Mouse (Mus musculus): ENCODE measurements at regions not wholly inside any gene's neighbourhood (a gene's known extent, or its start where the extent isn't known, plus 50 kb on each side); places are given as distances from the start of the nearest gene placed in this dataset.
"Not testable (repeated sequence)": the region's sequence is repeated elsewhere in the genome, so short reads cannot be mapped to it uniquely, and the experiment has no call there.

DNA sequence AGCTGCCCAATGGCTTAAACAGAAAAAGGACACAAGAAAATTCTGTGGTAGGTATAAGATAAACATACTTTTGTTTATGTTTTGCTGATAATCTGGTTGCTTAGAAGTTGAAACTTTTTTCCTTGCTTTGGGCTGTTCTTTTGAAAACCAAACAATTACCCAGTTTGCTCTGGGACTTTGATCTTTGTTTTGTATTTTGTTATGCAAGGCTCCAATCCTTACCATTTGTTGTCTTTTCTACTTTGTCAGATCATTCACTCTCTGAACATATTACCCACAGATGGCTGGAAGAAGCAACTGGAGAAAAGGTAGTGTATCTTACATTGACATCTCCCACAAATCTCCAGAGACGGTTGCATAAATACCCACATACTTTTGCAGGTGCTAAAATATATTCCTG is 203.1 kb upstream of the Zfp960 start:
- Histone ChIP-seq H3K27ac (ENCODE audit: low read length) (no peak overlapping the region), H3K9ac (replicated peaks; ENCODE audit: low read length) (no peak overlapping the region), H3K4me3 (ENCODE audit: low read length) (no peak overlapping the region), H3K9me3 (ENCODE audit: low read length) (no peaks in the 10 kb centered on the region), H3K27me3 (ENCODE audit: insufficient read depth, low read length) (no peaks in the 10 kb centered on the region), H3K36me3 (ENCODE audit: insufficient read depth, low read length) (no peaks in the 10 kb centered on the region), H3K4me2 (replicated peaks; ENCODE audit: low read depth, low read length) (no peak overlapping the region), H3K4me1 (ENCODE audit: insufficient read depth, low read length) (no peaks in the 10 kb centered on the region)
- 35% methylated on average over 1 of the region's 1 CpGs for WGBS
- ATAC-seq (ENCODE audit: low FRiP score, low TSS enrichment): no peak

GRCm38 (mm10) chr17:16900791-16901190 is 163.1 kb upstream of the Zfp960 start:
- Histone ChIP-seq H3K27ac (ENCODE audit: low read length) (no peak overlapping the region), H3K36me3 (ENCODE audit: insufficient read depth, low read length) (no peaks in the 10 kb centered on the region), H3K4me3 (ENCODE audit: low read length) (no peak overlapping the region), H3K9me3 (ENCODE audit: low read length) (no peaks in the 10 kb centered on the region), H3K9ac (replicated peaks; ENCODE audit: low read length) (no peak overlapping the region), H3K4me1 (ENCODE audit: insufficient read depth, low read length) (no peaks in the 10 kb centered on the region), H3K27me3 (ENCODE audit: insufficient read depth, low read length) (no peaks in the 10 kb centered on the region), H3K4me2 (replicated peaks; ENCODE audit: low read depth, low read length) (no peak overlapping the region)
- ATAC-seq (ENCODE audit: low FRiP score, low TSS enrichment): no peak
- WGBS: 64% methylated on average over 2 of the region's 2 CpGs

DNA sequence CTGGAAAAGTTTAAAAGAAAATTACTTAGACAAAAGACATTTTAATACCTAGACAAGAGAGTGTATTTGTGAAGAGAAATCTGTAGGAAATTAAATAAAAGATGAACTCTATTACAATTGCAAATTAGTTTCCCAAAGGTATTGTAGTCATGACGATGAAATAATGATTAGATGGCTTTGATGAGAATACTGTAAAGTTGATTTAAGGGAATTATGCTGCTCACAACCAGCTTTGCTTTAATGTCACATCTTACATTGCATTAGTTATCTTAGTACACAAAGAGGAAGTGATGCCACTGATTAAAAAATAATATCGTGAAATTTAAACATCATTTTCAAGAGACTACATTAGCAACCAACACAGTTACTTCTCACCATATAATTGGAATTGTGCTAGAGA is 145.7 kb upstream of the Zfp960 start:
- Histone ChIP-seq H3K4me3 (ENCODE audit: low read length) (no peak overlapping the region), H3K4me1 (ENCODE audit: insufficient read depth, low read length) (no peaks in the 10 kb centered on the region), H3K4me2 (replicated peaks; ENCODE audit: low read depth, low read length) (no peak overlapping the region), H3K27me3 (ENCODE audit: insufficient read depth, low read length) (no peaks in the 10 kb centered on the region), H3K9me3 (ENCODE audit: low read length) (peaks cover 3% of the 10 kb centered on the region; the same call in 1 of the 2 replicates), H3K9ac (replicated peaks; ENCODE audit: low read length) (no peak overlapping the region), H3K36me3 (ENCODE audit: insufficient read depth, low read length) (no peaks in the 10 kb centered on the region), H3K27ac (ENCODE audit: low read length) (no peak overlapping the region)
- WGBS: 95% methylated on average over 2 of the region's 2 CpGs
- ATAC-seq (ENCODE audit: low FRiP score, low TSS enrichment): no peak

DNA sequence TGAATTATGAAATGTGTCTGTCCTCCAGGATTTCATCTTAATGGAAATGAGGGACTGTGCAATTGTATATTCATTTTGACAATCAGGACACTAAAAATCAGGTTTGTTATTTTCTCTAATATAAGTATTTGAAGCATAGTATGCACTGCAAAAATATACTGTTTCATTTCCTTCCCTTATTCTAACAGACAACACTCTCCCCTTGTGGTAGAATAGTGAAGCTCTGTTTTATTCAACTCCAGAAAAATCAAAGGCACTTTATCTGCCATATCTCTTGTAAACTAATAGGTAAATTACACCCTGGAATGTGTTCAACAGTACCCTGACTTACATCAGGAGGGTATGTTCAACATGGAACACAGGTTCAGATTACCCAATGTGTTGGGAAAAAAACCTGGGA is 137.7 kb upstream of the Zfp960 start:
- Histone ChIP-seq H3K36me3 (ENCODE audit: insufficient read depth, low read length) (no peaks in the 10 kb centered on the region), H3K27ac (ENCODE audit: low read length) (no peak overlapping the region), H3K4me2 (replicated peaks; ENCODE audit: low read depth, low read length) (no peak overlapping the region), H3K9me3 (ENCODE audit: low read length) (no peaks in the 10 kb centered on the region), H3K9ac (replicated peaks; ENCODE audit: low read length) (no peak overlapping the region), H3K4me3 (ENCODE audit: low read length) (no peak overlapping the region), H3K27me3 (ENCODE audit: insufficient read depth, low read length) (no peaks in the 10 kb centered on the region), H3K4me1 (ENCODE audit: insufficient read depth, low read length) (no peaks in the 10 kb centered on the region)
- no peak for ATAC-seq (ENCODE audit: low FRiP score, low TSS enrichment)

DNA sequence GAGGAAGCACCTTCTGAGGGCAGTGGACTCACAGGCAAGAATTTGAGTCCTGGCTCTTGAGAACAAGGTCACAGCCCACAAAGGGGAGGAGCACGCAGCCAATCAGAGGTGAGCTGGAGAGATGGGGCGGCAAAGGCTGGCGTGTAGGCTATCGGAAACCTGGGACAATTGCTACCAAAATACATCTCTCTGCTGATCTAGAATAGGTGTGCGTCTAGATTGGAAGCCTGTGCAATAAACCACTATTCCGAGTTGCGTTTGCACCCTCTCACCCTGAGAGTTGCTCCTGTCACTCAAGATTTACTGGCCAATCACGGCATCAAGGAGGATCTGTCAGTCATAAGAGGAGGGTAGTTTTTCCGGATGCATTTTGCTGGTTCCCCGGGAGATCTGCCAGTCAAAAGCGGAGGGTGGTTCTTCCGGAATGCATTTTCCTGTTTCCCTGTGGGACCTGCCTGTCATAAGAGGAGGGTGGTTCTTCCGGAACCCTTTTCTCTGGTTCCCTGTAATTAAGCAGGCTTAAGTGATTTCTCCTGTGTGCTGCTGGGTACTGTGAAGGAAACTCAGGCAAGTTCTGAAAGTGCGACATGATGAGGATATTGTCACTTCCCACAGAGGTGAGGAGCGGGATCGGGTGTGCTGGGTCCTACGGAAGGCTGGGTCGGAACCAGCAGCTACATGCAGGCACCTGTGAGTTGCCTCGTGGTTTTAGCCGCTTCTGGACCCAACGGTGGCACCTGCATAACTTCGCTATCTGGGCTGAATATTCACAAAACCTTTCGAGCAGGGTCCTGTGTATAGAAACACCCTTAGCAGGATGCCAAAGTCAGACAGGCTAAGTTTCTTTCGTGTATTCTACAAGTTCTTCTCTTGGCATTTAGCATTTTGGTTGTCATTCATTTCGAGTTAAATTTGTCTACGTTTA is 112.6 kb upstream of the Zfp960 start:
- ATAC-seq (ENCODE audit: low FRiP score, low TSS enrichment): peak; percentile 100
- H3K9ac ChIP-seq (replicated peaks; ENCODE audit: low read length): peak overlapping the region; percentile 58

DNA sequence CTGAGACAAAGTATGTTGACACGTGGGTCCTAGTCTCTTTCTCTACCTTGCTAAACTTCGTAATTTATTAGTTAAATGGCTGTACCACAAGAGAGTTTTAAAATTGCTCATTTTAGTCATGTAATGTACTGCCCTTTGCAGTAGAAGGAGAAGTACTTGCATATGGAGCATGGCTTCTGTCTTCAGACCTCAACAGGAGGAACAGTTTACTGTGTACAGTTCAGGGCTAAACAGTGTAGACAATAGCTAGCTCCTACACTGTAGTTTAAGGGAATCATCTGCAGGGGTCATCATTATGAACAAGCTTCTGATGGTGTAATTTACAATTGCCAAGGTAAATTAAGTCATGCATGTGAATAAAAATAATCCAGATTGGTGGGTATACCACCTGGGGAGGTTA is 111.8 kb upstream of the Zfp960 start:
- 24% methylated on average over 2 of the region's 2 CpGs for WGBS
- H3K9ac ChIP-seq (replicated peaks; ENCODE audit: low read length); H3K4me1 ChIP-seq (ENCODE audit: insufficient read depth, low read length); ATAC-seq (ENCODE audit: low FRiP score, low TSS enrichment); H3K27me3 ChIP-seq (ENCODE audit: insufficient read depth, low read length); H3K27ac ChIP-seq (ENCODE audit: low read length); H3K9me3 ChIP-seq (ENCODE audit: low read length); H3K36me3 ChIP-seq (ENCODE audit: insufficient read depth, low read length): not testable (repeated sequence)
- Histone ChIP-seq H3K4me3 (ENCODE audit: low read length) (peak overlapping the region; percentile 54; the same call in 1 of the 2 replicates), H3K4me2 (replicated peaks; ENCODE audit: low read depth, low read length) (peak overlapping the region; percentile 41)

More for the DNA sequence above, 112.6 kb upstream of the Zfp960 start:
- Histone ChIP-seq H3K4me3 (ENCODE audit: low read length) (peak overlapping the region; percentile 54), H3K4me2 (replicated peaks; ENCODE audit: low read depth, low read length) (peak overlapping the region; percentile 41), H3K27ac (ENCODE audit: low read length) (peak overlapping the region; percentile 57; the same call in 1 of the 2 replicates)
- not testable (repeated sequence) for H3K36me3 ChIP-seq (ENCODE audit: insufficient read depth, low read length); H3K9me3 ChIP-seq (ENCODE audit: low read length); H3K4me1 ChIP-seq (ENCODE audit: insufficient read depth, low read length); H3K27me3 ChIP-seq (ENCODE audit: insufficient read depth, low read length)
- 1% methylated on average over 21 of the region's 26 CpGs for WGBS

DNA sequence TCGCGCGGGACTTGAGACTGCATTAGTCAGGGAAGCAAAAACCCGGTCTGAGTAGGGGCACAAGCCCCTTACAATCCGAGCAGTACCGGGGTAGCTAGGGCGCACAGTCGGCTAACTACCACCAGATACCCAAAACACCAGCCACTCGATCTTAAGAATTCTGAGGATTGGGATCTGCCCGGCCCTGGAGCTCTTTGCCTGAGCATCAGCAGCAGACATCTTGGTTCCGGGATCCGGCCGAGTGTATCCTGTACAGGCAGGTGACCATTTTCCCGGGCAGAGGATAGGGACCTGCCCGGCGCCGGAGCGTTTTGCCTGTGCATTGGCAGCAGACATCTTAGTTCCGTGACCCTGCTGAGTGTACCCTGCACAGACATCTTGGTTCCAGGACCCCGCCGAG is 66.7 kb upstream of the Zfp960 start:
- H3K4me1 ChIP-seq (ENCODE audit: insufficient read depth, low read length); H3K4me2 ChIP-seq (replicated peaks; ENCODE audit: low read depth, low read length); H3K27me3 ChIP-seq (ENCODE audit: insufficient read depth, low read length); H3K4me3 ChIP-seq (ENCODE audit: low read length); ATAC-seq (ENCODE audit: low FRiP score, low TSS enrichment); H3K36me3 ChIP-seq (ENCODE audit: insufficient read depth, low read length); H3K9ac ChIP-seq (replicated peaks; ENCODE audit: low read length); H3K27ac ChIP-seq (ENCODE audit: low read length): not testable (repeated sequence)
- peaks cover 15% of the 10 kb centered on the region for H3K9me3 ChIP-seq (ENCODE audit: low read length)
- 86% methylated on average over 21 of the region's 21 CpGs for WGBS

DNA sequence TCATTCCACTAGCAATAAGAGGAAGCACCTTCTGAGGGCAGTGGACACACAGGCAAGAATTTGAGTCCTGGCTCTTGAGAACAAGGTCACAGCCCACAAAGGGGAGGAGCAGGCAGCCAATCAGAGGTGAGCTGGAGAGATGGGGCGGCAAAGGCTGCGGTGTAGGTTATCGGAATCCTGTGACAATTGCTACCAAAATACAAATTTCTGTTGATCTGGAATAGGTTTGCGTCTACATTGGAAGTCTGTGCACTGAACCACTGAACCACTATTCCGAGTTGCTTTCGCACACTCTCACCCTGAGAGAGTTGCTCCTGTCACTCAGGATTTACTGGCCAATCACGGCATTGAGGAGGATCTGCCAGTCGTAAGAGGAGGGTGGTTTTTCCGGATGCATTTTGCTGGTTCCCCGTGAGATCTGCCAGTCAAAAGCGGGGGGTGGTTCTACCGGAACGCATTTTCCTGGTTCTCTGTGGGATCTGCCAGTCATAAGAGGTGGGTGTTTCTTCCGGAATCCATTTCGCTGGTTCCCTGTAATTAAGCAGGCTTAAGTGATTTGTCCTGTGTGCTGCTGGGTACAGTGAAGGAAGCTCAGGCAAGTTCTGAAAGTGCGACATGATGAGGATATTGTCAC is 59.2 kb upstream of the Zfp960 start:
- Histone ChIP-seq H3K4me3 (ENCODE audit: low read length) (peak overlapping the region; percentile 58), H3K4me2 (replicated peaks; ENCODE audit: low read depth, low read length) (peak overlapping the region; percentile 63), H3K27ac (ENCODE audit: low read length) (peak overlapping the region; percentile 31; the same call in 1 of the 2 replicates), H3K9ac (replicated peaks; ENCODE audit: low read length) (peak overlapping the region; percentile 59)
- ATAC-seq (ENCODE audit: low FRiP score, low TSS enrichment): peak; percentile 100
- H3K27me3 ChIP-seq (ENCODE audit: insufficient read depth, low read length); H3K36me3 ChIP-seq (ENCODE audit: insufficient read depth, low read length); H3K9me3 ChIP-seq (ENCODE audit: low read length); H3K4me1 ChIP-seq (ENCODE audit: insufficient read depth, low read length): not testable (repeated sequence)
- 1% methylated on average over 16 of the region's 16 CpGs for WGBS

DNA sequence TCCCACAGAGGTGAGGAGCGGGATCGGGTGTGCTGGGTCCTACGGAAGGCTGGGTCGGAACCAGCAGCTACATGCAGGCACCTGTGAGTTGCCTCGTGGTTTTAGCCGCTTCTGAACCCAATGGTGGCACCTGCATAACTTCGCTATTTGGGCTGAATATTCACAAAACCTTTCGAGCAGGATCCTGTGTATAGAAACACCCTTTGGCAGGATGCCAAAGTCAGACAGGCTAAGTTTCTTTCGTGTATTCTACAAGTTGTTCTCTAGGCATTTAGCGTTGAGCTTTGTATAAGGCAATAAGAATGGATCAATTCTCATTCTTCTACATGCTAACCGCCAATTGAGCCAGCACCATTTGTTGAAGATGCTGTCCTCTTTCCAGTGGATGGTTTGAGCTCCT is 58.6 kb upstream of the Zfp960 start:
- H3K27me3 ChIP-seq (ENCODE audit: insufficient read depth, low read length); H3K36me3 ChIP-seq (ENCODE audit: insufficient read depth, low read length); H3K4me1 ChIP-seq (ENCODE audit: insufficient read depth, low read length); H3K9me3 ChIP-seq (ENCODE audit: low read length); ATAC-seq (ENCODE audit: low FRiP score, low TSS enrichment): not testable (repeated sequence)
- Histone ChIP-seq H3K27ac (ENCODE audit: low read length) (peak overlapping the region; percentile 31; the same call in 1 of the 2 replicates), H3K4me3 (ENCODE audit: low read length) (peak overlapping the region; percentile 58), H3K4me2 (replicated peaks; ENCODE audit: low read depth, low read length) (peak overlapping the region; percentile 63), H3K9ac (replicated peaks; ENCODE audit: low read length) (peak overlapping the region; percentile 59)
- 6% methylated on average over 11 of the region's 11 CpGs for WGBS

Measured in kidney, embryonic 16.5 days (tissue).